Mouse (Mus musculus) right cerebral cortex, adult 18-20 months (tissue): ENCODE measurements around the gene Dcun1d2.
A peak's percentile ranks its signal among the peaks of the same experiment; 100 is the strongest.

Source experiments
- DNase-seq: peaks from one replicate; pipeline ENCODE4 v3.0.0; 2022; ENCODE audit warnings: mixed read lengths

Dcun1d2 gene

DNA sequence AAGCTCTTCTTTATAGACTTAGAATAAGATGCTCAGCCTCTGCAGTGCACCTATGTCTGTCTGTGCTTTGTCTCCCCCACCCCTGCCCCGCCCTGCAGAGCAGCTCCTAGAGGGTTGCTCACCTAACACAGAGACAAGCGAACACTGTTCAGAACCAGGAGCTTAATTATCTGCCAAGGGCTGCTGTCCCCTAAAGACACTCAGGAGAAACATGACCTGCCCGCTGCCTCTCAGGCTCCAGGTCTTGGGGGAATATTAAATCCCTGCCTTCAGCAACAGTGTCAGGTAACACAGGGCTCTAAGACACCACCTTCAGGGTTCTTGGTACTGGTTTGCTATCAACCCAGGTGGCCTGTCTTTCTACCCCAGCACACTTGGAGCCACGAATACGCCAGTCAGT, 34.5 kb downstream of the Dcun1d2 start:
- no peak for DNase-seq

DNA sequence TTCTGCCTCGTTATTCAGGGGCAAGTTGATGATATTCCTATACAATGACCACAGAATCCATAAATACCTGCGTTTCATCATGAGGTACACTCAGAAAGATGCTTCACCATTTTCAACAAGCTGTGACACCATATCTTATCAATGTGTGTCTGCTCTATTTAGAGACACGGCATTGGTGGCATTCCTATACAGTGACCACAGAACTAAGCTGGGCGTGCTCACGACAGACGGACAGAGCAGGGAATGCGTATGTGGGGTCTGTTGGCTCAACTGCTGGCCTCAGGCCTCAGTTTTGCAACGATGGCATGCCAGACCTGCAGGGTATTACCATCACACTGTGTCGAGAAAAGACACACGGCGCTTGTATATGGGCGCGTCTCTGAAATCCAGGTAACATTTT, 35.1 kb downstream of the Dcun1d2 start:
- no peak for DNase-seq

GRCm38 (mm10) chr8:13244343-13244880, 43.5 kb downstream of the Dcun1d2 start:
- no peak for DNase-seq

- no peak for DNase-seq
These were observed 44.7 kb downstream of the Dcun1d2 start for GRCm38 (mm10) chr8:13242985-13243870.

DNA sequence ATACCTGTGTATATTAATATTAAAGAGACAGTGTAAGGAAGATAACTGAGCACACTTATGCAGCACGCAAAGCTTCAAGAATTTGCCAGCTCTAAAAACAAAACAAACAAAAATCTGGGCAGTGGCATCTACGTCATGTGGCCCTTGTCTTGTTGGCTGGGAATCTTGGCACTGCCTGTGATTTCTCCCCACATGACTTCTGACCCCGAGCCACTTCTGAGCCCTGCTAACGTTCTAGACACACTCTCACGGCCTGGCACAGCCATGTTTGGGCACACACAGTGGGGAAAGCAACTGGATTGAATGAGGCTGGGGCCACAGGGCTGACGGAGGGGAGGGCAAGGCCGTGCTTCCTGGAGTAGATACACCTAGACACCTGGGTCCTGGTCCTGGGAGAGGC, 47.2 kb downstream of the Dcun1d2 start:
- DNase-seq: no peak

DNA sequence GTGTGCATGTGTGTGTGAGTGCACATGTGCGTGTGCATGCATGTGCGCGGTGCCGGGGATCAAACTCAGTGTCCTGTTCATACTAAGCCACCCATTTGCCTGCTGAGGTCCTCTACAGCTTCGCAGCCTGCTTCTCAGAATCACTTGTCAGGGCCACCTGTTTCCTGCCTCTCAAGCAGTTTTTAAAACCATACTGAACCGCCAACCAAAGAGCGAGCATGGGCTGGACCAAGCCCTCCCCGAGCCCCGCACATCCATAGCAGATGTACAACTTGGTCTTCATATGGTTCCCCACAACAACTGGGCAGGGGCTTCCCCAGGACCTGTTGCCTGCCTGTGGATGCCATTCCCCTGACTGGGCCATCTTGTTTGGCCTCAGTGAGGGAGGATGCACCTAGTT, 47.9 kb downstream of the Dcun1d2 start:
- DNase-seq: no peak

GRCm38 (mm10) chr8:13234803-13235202, 53.1 kb downstream of the Dcun1d2 start:
- DNase-seq: no peak

GRCm38 (mm10) chr8:13230471-13230870, 57.5 kb downstream of the Dcun1d2 start:
- no peak for DNase-seq

DNA sequence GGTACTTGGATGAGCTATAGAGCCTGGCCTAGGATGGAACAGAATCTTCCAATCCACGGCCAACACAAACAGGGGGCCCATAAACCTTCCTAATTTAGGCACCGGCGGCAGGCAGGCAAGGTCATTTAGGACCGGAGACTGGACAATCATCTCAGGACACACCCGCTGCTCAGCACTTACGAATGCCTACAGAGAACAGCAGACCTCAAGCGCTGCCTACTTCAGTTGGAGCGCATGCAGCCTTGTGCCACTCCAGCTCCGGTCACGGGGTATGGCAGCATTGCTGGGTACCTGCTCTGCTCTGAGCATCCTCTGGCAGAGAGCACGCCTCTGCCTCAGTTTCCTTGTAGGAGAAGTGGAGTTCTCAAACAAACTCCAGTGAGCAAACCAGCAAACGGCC, 58.1 kb downstream of the Dcun1d2 start:
- no peak for DNase-seq

GRCm38 (mm10) chr8:13228923-13229610, 58.9 kb downstream of the Dcun1d2 start:
- no peak for DNase-seq

DNA sequence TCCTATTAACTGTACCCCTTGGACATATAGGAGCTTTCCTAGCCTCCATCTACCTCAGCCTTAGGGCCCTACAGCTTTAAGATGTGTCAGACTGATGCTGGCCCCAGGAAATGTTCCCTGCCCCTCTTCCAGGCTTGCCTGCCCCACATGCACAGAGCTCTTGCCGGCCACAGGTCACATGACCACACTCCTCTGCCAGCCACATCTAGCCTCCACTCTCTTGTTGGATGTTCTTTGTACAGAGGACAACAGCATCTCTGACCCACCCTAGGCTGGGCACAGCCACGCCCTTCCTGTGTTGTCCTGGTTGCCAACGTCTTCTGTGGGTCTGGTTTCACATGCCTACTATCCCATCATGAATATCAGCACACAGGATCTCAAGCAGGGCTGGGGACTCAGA, 60.7 kb downstream of the Dcun1d2 start:
- DNase-seq: peak; percentile 20

- peak; percentile 36 for DNase-seq
These were observed 61.6 kb downstream of the Dcun1d2 start for GRCm38 (mm10) chr8:13226288-13226687.

DNA sequence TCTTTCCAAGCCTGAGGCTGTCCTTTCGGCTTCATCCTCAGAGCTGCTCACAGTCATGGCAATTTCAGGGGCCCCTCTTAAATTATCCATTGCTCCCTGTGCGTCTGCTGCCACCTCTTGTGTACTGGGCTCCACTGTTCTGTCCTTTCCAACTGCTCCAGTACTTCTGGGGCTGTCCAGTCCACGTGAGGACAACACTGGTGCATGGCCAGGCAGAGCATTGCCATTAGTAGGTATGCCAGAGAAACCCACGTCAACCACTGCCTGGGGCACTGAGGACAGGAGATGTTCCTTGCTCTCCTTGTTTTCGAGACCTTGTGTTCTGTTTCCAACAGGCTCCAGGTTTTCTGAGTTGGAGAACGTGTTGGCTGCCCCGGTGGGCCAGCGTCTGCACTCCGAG, 63.5 kb downstream of the Dcun1d2 start:
- no peak for DNase-seq

DNA sequence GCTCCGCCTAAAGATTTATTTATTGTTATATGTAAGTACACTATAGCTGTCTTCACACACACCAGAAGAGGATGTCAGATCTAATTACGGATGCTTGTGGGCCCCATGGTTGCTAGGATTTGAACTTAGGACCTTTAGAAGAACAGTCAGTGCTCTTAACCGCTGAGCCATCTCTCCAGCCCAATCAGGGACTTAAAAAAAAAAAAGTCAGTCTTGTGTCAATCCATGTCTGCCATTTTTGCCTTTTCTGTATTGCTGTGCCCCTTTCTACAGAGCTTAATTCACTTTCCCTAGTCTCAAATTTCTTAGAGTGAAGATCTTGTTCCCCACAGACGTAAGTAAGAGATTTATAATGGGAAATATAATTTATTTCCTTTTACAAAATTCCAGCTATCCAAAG, 69.5 kb downstream of the Dcun1d2 start:
- DNase-seq: no peak

- DNase-seq: no peak
These were observed 69.9 kb downstream of the Dcun1d2 start for GRCm38 (mm10) chr8:13217986-13218385.

DNA sequence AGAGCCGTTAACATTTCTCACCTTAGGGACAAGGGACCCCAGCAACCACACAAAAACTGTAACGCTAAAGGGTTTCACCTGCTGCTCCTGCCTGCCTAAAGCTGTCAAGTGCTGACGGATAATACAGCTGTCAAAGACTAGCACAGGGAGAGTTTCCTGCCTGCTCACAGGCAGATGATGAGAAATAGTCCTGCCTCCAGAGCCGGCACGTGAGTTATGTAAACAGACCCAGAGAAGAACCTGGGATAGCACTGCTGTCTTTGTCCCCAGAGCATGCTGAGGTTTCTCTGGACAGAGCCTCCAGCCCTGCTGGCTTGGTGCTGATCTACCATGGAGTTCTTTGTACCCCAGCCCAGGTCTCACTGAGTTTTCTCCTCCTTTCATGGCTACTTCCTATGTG, 70.8 kb downstream of the Dcun1d2 start:
- DNase-seq: no peak

DNA sequence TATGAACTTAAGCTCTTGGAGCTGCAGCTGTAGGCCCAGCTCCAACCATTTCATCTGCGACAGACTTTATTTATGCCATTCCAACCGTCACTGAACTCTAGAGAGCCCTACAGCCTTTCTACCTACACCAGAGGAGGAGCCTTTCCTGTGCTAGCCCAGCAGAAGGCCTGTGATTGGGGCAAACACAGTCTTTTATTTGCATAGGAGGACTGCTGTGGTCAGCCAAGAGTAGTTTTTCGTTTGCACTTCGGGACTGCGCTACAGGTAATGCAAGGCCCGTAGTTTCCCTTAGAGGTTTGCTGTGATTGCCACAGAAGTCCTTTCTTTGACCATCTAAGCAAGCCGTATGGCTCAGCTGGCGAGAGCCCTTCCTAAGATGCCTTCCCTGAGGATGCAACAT, 71.5 kb downstream of the Dcun1d2 start:
- no peak for DNase-seq

- DNase-seq: peak; percentile 85
These were observed 74.3 kb downstream of the Dcun1d2 start for GRCm38 (mm10) chr8:13213479-13214268.

GRCm38 (mm10) chr8:13209770-13210169, 78.2 kb downstream of the Dcun1d2 start:
- no peak for DNase-seq

- no peak for DNase-seq
These were observed 79.1 kb downstream of the Dcun1d2 start for GRCm38 (mm10) chr8:13208627-13209355.

- no peak for DNase-seq
These were observed 81.6 kb downstream of the Dcun1d2 start for GRCm38 (mm10) chr8:13206290-13206689.
